Mouse (Mus musculus) erythroblast, adult 5-6 weeks (primary cell): ENCODE results near the gene Scaf4. TPM values are rescaled to one million over a fixed set of nuclear protein-coding genes. Genes with fewer than 3 reads are reported as not detected.
"Not testable (repeated sequence)": the region's sequence is repeated elsewhere in the genome, so short reads cannot be mapped to it uniquely, and the experiment has no call there.

ENCODE experiments used
- ATAC-seq: replicated peaks from 2 replicates; pipeline ENCODE4 v1.8.0; 2016; ENCODE audit warnings: moderate number of reproducible peaks, mild to moderate bottlenecking, moderate TSS enrichment, inconsistent platforms; ENCODE audit not compliant: poor library complexity, low FRiP score, severe bottlenecking
- total RNA-seq, 2 experiments: library from RNA; stranded (forward) in 1 of 2; stranded (reverse) in 1 of 2; fragments of 150-400 nt in 1 of 2; fragments of 200-764, 138-1000 nt in 1 of 2; gene quantifications; 2 replicates each; pipeline versions ENCODE4 v1.2.3 to v1.2.4; 2015 to 2017; ENCODE audit warnings: low replicate concordance in 2 of 2

The Scaf4 gene
- total RNA-seq, 2 experiments from 2014 or later, result 10.2 to 23.8 TPM

- no peak for ATAC-seq
Observed at GRCm38 (mm10) chr16:90297479-90298425, 13.4 kb upstream of the Scaf4 start.

- no peak for ATAC-seq
Observed at GRCm38 (mm10) chr16:90291675-90292074, 7.4 kb upstream of the Scaf4 start.

- ATAC-seq, result no peak
Observed at GRCm38 (mm10) chr16:90290962-90291361, 6.7 kb upstream of the Scaf4 start.

GRCm38 (mm10) chr16:90284916-90285315 lies 613 bp upstream of the Scaf4 start:
- peak; percentile 35 for ATAC-seq

GRCm38 (mm10) chr16:90283266-90283904 lies 918 bp downstream of the Scaf4 start:
- ATAC-seq, result peak; percentile 46

- no peak for ATAC-seq
Observed at GRCm38 (mm10) chr16:90282620-90283265, 1.6 kb downstream of the Scaf4 start.

- ATAC-seq, result no peak
Observed at GRCm38 (mm10) chr16:90281406-90281805, 2.9 kb downstream of the Scaf4 start.

- ATAC-seq, result no peak
Observed at GRCm38 (mm10) chr16:90280989-90281388, 3.3 kb downstream of the Scaf4 start.

GRCm38 (mm10) chr16:90280515-90280914 lies 3.8 kb downstream of the Scaf4 start:
- ATAC-seq, result no peak

GRCm38 (mm10) chr16:90279058-90279457 lies 5.2 kb downstream of the Scaf4 start:
- peak; percentile 67 for ATAC-seq

- ATAC-seq, result no peak
Observed at GRCm38 (mm10) chr16:90275521-90275920, 8.8 kb downstream of the Scaf4 start.

GRCm38 (mm10) chr16:90266581-90266980 lies 17.7 kb downstream of the Scaf4 start:
- no peak for ATAC-seq

GRCm38 (mm10) chr16:90265106-90265505 lies 19.2 kb downstream of the Scaf4 start:
- no peak for ATAC-seq

GRCm38 (mm10) chr16:90264021-90264420 lies 20.3 kb downstream of the Scaf4 start:
- ATAC-seq, result peak; percentile 85

- no peak for ATAC-seq
Observed at GRCm38 (mm10) chr16:90261791-90262190, 22.5 kb downstream of the Scaf4 start.

- no peak for ATAC-seq
Observed at GRCm38 (mm10) chr16:90260097-90260496, 24.2 kb downstream of the Scaf4 start.

- ATAC-seq, result no peak
Observed at GRCm38 (mm10) chr16:90259623-90260022, 24.7 kb downstream of the Scaf4 start.

- no peak for ATAC-seq
Observed at GRCm38 (mm10) chr16:90258950-90259349, 25.4 kb downstream of the Scaf4 start.

GRCm38 (mm10) chr16:90252521-90252920 lies 31.8 kb downstream of the Scaf4 start:
- no peak for ATAC-seq

- not testable (repeated sequence) for ATAC-seq
Observed at GRCm38 (mm10) chr16:90251256-90251655, 33.0 kb downstream of the Scaf4 start.
